Mouse (Mus musculus): Measurements from ENCODE around the gene Pou2af1. TPM values are rescaled to one million over a fixed set of nuclear protein-coding genes. Genes with fewer than 3 reads are reported as not detected.

The Pou2af1 gene
- polyA plus RNA-seq, 1 experiment from 2014 or later: not detected

DNA sequence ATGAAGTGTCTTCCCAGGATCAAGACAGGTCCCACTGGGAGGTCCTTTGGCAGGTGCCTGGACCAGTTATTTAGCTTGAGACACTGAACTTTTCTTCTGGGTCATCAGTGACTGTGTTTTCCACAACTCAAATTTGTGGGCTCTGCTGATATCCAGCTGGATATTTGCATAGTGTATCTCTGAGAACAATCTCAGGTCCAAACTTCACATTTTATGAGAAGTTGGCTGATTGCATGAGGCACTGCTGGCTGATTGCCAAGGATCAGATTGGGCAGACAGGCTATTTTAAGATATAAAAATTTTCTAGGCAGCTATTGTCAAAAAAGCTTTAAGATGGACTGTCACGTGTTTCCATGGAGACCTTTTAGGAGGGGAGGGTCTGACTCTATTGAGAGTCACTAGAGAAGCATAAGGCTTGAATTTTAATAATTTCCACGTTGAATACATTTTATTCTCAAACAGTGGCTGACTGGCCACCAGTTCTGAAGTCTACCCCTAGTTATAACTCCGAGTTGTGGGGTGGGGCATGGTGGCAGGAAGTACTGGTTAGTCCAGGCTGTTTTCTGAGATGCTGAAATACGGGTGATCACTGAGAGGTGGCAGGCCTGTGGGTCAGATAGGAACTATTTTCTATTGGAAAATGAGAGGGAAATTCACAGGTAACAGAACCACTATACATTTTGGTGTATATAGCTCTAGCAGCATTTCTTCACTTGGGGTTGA lies 43.4 kb downstream of the Pou2af1 start:
- Histone ChIP-seq H3K36me3 (ENCODE audit: control insufficient read depth, insufficient read depth, low read length) (no peaks in the 10 kb centered on the region), H3K4me3 (ENCODE audit: low read depth, low read length) (no peak overlapping the region), H3K4me1 (replicated peaks; ENCODE audit: control insufficient read depth, insufficient read depth, low read length) (no peaks in the 10 kb centered on the region), H3K9ac (ENCODE audit: low read depth, low read length) (no peak overlapping the region), H3K27ac (ENCODE audit: low read depth, low read length) (no peak overlapping the region), H3K27me3 (ENCODE audit: control insufficient read depth, insufficient read depth, low read length) (no peaks in the 10 kb centered on the region), H3K9me3 (ENCODE audit: control insufficient read depth, low read length) (no peaks in the 10 kb centered on the region), H3K4me2 (replicated peaks; ENCODE audit: low read depth, low read length) (no peak overlapping the region)
- ATAC-seq (ENCODE audit: low FRiP score) (no peak), DNase-seq (ENCODE audit: low spot score) (no peak)
- WGBS: 71% methylated on average over 4 of the region's 4 CpGs

DNA sequence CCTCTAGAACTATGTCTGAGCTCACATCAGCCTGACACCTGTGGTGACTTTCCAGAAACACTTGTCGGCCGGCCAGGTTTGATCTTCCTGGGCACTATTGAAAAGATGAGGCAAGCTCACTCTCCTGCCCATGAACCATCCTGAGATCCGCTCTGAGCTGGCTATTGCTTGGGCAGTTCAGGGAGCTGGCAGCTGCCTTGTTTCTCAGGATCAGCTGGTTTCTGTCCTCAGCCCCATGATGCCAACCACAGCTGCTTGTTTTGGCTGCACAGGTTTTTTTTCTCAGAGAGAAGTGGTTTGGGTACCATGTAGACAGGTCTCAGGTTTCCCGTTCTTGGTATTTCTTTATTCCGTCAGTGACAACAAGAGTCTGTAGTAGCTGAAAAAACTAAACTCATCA lies 44.9 kb downstream of the Pou2af1 start:
- H3K27me3 ChIP-seq (ENCODE audit: control insufficient read depth, insufficient read depth, low read length): no peaks in the 10 kb centered on the region
- WGBS: 90% methylated on average over 5 of the region's 5 CpGs

DNA sequence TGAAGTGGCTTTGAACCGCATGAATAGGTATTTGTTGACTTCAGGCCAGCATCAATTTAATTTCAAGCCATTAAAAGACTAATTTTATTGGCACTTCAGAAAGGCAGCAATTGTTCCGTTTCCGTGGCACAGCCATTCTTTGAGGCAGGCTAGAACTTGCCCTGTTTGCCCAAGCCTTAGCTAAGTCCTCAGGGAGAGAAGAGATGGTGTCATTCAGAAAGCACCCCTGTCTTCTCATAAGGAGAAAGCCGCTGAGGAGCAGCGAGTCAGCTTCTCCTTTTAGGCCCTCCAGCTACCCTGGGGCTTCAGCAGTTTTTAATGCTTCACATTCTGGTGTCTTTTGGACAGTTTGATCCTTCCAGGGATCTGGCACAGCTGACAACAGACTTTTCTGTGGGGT lies 55.3 kb downstream of the Pou2af1 start:
- Histone ChIP-seq H3K9ac (ENCODE audit: low read depth, low read length) (no peak overlapping the region), H3K27me3 (ENCODE audit: control insufficient read depth, insufficient read depth, low read length) (no peaks in the 10 kb centered on the region), H3K9me3 (ENCODE audit: control insufficient read depth, low read length) (no peaks in the 10 kb centered on the region), H3K4me1 (replicated peaks; ENCODE audit: control insufficient read depth, insufficient read depth, low read length) (no peaks in the 10 kb centered on the region), H3K36me3 (ENCODE audit: control insufficient read depth, insufficient read depth, low read length) (no peaks in the 10 kb centered on the region), H3K4me2 (replicated peaks; ENCODE audit: low read depth, low read length) (no peak overlapping the region), H3K4me3 (ENCODE audit: low read depth, low read length) (no peak overlapping the region), H3K27ac (ENCODE audit: low read depth, low read length) (no peak overlapping the region)
- no peak for DNase-seq (ENCODE audit: low spot score)
- 86% methylated on average over 5 of the region's 5 CpGs for WGBS
- ATAC-seq (ENCODE audit: low FRiP score): no peak

More for the DNA sequence above, 44.9 kb downstream of the Pou2af1 start:
- Histone ChIP-seq H3K4me2 (replicated peaks; ENCODE audit: low read depth, low read length) (no peak overlapping the region), H3K9me3 (ENCODE audit: control insufficient read depth, low read length) (no peaks in the 10 kb centered on the region), H3K4me1 (replicated peaks; ENCODE audit: control insufficient read depth, insufficient read depth, low read length) (no peaks in the 10 kb centered on the region), H3K27ac (ENCODE audit: low read depth, low read length) (no peak overlapping the region), H3K4me3 (ENCODE audit: low read depth, low read length) (no peak overlapping the region), H3K36me3 (ENCODE audit: control insufficient read depth, insufficient read depth, low read length) (no peaks in the 10 kb centered on the region), H3K9ac (ENCODE audit: low read depth, low read length) (no peak overlapping the region)
- DNase-seq (ENCODE audit: low spot score): no peak
- ATAC-seq (ENCODE audit: low FRiP score): no peak

DNA sequence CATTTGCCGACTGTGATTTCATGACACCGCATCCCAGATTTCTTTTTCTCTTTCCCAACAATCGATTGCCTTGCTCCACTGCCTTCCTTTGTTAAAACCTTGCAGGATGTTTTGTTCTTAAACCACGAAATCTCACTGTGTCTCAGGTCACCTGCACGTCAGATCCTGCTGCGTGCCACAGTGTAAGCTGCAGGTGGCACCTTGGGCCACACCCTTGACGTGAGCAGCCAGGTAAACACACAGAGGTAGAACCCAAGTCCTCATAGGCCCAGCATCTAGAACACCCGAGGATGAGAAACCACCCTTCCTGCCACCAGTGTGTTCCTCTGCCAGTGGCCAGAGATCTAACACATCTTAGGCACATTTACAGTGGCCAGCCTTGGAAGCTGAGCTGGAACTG lies 57.6 kb downstream of the Pou2af1 start:
- H3K27ac ChIP-seq (ENCODE audit: low read depth, low read length): no peak overlapping the region
- H3K4me3 ChIP-seq (ENCODE audit: low read depth, low read length): no peak overlapping the region
- H3K4me2 ChIP-seq (replicated peaks; ENCODE audit: low read depth, low read length): no peak overlapping the region
- H3K36me3 ChIP-seq (ENCODE audit: control insufficient read depth, insufficient read depth, low read length): no peaks in the 10 kb centered on the region
- no peak for ATAC-seq (ENCODE audit: low FRiP score)
- WGBS: 69% methylated on average over 8 of the region's 8 CpGs
- H3K4me1 ChIP-seq (replicated peaks; ENCODE audit: control insufficient read depth, insufficient read depth, low read length): no peaks in the 10 kb centered on the region
- H3K9ac ChIP-seq (ENCODE audit: low read depth, low read length): no peak overlapping the region
- H3K9me3 ChIP-seq (ENCODE audit: control insufficient read depth, low read length): no peaks in the 10 kb centered on the region
- no peaks in the 10 kb centered on the region for H3K27me3 ChIP-seq (ENCODE audit: control insufficient read depth, insufficient read depth, low read length)
- DNase-seq (ENCODE audit: low spot score): no peak

DNA sequence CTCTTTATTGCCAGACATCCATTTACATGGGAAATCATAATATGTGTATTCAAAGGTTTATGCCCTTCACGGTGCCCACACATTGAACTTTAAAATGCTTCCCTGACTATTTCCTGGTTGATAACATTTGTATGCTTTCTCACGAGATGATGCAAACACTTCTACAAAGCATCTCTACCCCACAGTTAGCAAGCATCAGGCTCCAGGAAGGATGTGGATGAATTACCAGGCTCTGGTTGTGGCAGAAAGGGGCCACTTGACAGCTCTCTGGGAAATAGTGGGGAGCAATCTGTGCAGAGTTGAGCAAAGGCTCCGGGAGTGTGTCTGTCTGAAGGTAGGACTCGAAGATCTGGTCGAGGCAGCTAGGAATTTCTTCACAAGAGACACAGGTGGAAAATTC lies 58.6 kb downstream of the Pou2af1 start:
- Histone ChIP-seq H3K4me1 (replicated peaks; ENCODE audit: control insufficient read depth, insufficient read depth, low read length) (no peaks in the 10 kb centered on the region), H3K27ac (ENCODE audit: low read depth, low read length) (no peak overlapping the region), H3K27me3 (ENCODE audit: control insufficient read depth, insufficient read depth, low read length) (no peaks in the 10 kb centered on the region), H3K4me2 (replicated peaks; ENCODE audit: low read depth, low read length) (no peak overlapping the region), H3K9me3 (ENCODE audit: control insufficient read depth, low read length) (no peaks in the 10 kb centered on the region), H3K9ac (ENCODE audit: low read depth, low read length) (no peak overlapping the region), H3K36me3 (ENCODE audit: control insufficient read depth, insufficient read depth, low read length) (no peaks in the 10 kb centered on the region), H3K4me3 (ENCODE audit: low read depth, low read length) (no peak overlapping the region)
- ATAC-seq (ENCODE audit: low FRiP score): no peak
- no peak for DNase-seq (ENCODE audit: low spot score)
- 89% methylated on average over 5 of the region's 5 CpGs for WGBS

DNA sequence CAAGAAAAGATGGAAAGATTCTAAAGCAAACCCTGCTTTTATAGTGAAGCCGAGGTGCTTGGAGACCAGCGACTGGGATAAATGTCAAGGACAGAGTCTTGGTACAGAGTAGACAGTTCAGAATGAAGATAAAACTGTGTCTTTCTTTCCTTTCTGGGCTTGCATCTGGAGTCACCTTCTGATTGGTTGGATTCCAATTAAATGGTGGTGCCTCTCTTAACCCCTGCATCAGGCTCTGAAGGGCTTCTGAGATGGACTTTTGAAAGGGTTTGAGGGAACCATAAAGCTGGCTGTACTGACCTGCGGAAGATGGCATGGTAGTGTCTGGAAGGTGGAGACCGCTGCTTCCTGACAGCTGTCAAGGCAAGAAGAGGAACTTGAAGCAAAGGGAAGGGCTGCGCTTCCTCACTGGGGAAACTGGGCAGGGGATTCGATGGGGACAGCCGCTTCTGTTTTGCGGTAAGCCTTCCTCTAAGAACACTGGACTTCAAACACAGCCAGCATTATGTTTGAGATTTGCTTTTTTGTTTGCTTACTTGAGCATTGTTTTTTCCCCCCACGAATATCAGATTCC lies 60.2 kb downstream of the Pou2af1 start:
- Histone ChIP-seq H3K4me3 (ENCODE audit: low read depth, low read length) (no peak overlapping the region), H3K4me2 (replicated peaks; ENCODE audit: low read depth, low read length) (no peak overlapping the region), H3K9me3 (ENCODE audit: control insufficient read depth, low read length) (no peaks in the 10 kb centered on the region), H3K36me3 (ENCODE audit: control insufficient read depth, insufficient read depth, low read length) (no peaks in the 10 kb centered on the region), H3K4me1 (replicated peaks; ENCODE audit: control insufficient read depth, insufficient read depth, low read length) (no peaks in the 10 kb centered on the region), H3K27ac (ENCODE audit: low read depth, low read length) (no peak overlapping the region), H3K9ac (ENCODE audit: low read depth, low read length) (no peak overlapping the region), H3K27me3 (ENCODE audit: control insufficient read depth, insufficient read depth, low read length) (no peaks in the 10 kb centered on the region)
- ATAC-seq (ENCODE audit: low FRiP score) (no peak), DNase-seq (ENCODE audit: low spot score) (no peak)
- WGBS: 75% methylated on average over 9 of the region's 9 CpGs

DNA sequence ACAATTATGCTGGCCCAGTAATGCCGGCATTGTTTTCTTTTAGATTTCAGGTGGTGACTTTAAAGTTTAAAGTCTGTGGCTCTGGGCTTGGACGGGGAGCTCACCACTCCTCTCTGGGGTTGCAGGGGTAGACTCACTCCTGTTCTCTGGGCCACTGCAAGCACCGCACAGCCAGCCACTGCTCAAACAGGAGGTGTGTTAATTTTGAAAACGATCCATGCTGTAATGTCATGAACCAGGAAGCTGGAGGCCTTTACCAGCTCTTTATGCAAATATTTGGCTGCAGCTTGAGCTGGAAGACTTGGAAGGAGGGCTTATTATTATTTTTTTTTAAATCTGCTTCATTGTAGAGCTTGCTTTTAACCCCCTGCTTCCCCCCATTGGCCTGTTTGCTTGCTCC lies 61.2 kb downstream of the Pou2af1 start:
- DNase-seq (ENCODE audit: low spot score): no peak
- 45% methylated on average over 4 of the region's 4 CpGs for WGBS
- no peak overlapping the region for H3K27ac ChIP-seq (ENCODE audit: low read depth, low read length)
- H3K4me1 ChIP-seq (replicated peaks; ENCODE audit: control insufficient read depth, insufficient read depth, low read length): 0 out of 2 replicates have a peak, but pooled peaks cover 2% of the 10 kb centered on the region
- H3K4me2 ChIP-seq (replicated peaks; ENCODE audit: low read depth, low read length): no peak overlapping the region
- H3K27me3 ChIP-seq (ENCODE audit: control insufficient read depth, insufficient read depth, low read length): peaks cover 6% of the 10 kb centered on the region
- H3K9me3 ChIP-seq (ENCODE audit: control insufficient read depth, low read length): no peaks in the 10 kb centered on the region
- ATAC-seq (ENCODE audit: low FRiP score): no peak
- no peak overlapping the region for H3K4me3 ChIP-seq (ENCODE audit: low read depth, low read length)
- H3K36me3 ChIP-seq (ENCODE audit: control insufficient read depth, insufficient read depth, low read length): no peaks in the 10 kb centered on the region
- H3K9ac ChIP-seq (ENCODE audit: low read depth, low read length): no peak overlapping the region

DNA sequence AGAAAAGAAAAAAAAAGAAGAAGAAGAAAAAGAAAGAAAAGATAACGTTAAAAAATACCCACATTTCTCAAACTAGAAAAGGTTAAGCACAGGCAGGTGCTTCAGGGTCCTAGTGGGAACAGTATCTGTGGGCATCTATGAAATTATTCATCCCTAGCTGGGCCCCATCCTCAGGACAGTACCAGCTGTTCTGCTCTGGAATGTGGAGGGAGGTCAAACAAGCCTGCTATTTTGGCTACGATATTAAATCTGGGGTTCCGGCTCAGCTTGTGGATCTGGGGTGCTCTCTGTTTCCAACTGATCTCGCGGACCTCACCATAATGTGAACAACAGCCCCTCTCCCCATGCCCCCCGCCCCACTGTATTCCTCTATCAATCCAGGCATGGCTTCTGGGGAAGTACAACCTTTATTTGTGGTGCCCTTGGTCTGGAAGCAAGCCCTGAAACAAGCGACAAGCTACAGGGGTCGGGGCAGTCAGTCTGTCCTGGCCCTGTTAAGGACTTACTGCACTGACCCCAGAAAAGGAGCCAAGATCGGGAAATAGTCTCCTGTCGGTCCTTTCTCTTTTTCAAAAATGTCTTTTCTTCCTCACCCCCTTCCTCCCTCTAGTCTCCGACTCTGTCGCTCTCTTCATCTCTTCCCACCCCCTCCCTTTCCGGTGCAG lies 64.5 kb downstream of the Pou2af1 start:
- Histone ChIP-seq H3K4me2 (replicated peaks; ENCODE audit: low read depth, low read length) (peak overlapping the region; percentile 93), H3K27ac (ENCODE audit: low read depth, low read length) (no peak overlapping the region), H3K4me1 (replicated peaks; ENCODE audit: control insufficient read depth, insufficient read depth, low read length) (0 out of 2 replicates have a peak, but pooled peaks cover 2% of the 10 kb centered on the region), H3K36me3 (ENCODE audit: control insufficient read depth, insufficient read depth, low read length) (no peaks in the 10 kb centered on the region), H3K27me3 (ENCODE audit: control insufficient read depth, insufficient read depth, low read length) (peaks cover 11% of the 10 kb centered on the region), H3K4me3 (ENCODE audit: low read depth, low read length) (peak overlapping the region; percentile 52; the same call in 1 of the 2 replicates), H3K9me3 (ENCODE audit: control insufficient read depth, low read length) (no peaks in the 10 kb centered on the region), H3K9ac (ENCODE audit: low read depth, low read length) (no peak overlapping the region)
- 20% methylated on average over 13 of the region's 13 CpGs for WGBS
- DNase-seq (ENCODE audit: low spot score) (no peak), ATAC-seq (ENCODE audit: low FRiP score) (peak; percentile 38)
